Mouse (Mus musculus) ZHBTc4 (cell line): ENCODE measurements around the gene Tcl1b2.
"Not testable (repeated sequence)": the region's sequence is repeated elsewhere in the genome, so short reads cannot be mapped to it uniquely, and the experiment has no call there.

Source experiments
- DNase-seq: peaks from one replicate; pipeline ENCODE4 v3.0.0-alpha.2; 2011; ENCODE audit warnings: low read depth, low spot score

The Tcl1b2 gene

DNA sequence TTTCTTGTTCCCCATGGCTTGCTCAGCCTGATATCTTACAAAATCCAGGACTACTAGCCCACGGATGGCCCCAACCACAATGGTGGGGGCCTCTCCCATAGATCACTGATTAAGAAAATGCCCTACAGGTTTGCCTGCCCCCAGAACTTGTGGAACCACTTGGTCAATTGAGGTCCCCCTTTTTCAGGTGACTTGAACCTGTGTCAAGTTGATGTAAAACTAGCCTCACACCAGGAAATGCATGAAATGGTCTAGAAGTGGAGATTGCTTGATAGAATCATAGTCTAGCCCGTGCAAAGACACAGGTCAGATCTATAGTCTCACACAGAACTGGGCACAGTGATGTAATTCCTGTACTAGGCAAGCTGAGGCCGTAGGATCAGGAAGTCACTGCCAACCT is at the start of gene Tcl1b2:
TSS of gene Tcl1b2 (plus strand) at position 301 of the 400 bp plus-strand sequence.
- DNase-seq: no peak

DNA sequence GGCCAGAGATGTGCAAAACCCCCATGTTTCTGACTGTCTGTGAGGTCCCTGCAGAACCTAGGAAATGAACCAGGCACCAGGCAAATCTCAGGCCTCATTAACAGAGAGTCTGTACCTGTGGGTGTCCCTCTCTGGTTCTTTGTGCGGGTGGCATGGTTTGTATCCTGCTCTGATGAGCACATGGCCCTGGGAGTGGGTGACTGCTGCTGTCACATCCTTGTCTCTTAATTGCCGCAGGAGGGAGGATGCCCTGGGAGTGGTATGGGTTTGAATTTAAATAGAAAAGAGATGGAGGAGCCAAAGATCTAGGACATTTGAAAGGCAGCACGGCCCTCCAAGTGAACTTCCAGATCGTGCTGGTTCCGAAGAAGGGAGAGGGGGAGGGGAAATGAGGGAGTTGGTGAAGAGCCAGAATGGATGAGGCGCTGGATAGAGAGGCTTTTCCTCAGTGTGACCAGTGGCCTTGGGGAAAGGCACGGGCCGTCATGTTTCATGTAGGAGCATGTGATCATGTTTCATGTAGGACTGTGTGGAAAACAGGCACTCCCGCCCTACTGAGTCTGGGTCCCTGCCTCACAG is 46.3 kb upstream of the Tcl1b2 start:
- peak; percentile 90 for DNase-seq

DNA sequence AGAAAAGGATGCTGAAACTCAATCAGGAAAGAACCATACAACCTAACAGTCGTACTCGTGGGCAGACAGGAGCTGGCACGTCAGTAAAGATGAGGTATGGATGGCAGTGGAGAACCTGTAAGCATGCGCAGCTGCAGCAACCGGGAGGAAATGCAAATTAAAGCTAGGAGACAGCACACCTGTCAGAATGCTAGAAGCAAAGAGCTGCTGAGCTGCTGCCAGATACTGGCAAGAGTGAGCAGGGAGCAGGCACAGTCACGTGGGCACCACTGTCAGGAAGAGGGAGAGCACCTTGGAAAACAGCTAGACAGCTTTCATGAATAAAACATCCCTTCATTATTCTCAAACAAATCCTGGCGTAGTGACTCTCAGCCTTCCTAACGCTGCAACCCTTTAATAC is 42.9 kb upstream of the Tcl1b2 start:
- no peak for DNase-seq

DNA sequence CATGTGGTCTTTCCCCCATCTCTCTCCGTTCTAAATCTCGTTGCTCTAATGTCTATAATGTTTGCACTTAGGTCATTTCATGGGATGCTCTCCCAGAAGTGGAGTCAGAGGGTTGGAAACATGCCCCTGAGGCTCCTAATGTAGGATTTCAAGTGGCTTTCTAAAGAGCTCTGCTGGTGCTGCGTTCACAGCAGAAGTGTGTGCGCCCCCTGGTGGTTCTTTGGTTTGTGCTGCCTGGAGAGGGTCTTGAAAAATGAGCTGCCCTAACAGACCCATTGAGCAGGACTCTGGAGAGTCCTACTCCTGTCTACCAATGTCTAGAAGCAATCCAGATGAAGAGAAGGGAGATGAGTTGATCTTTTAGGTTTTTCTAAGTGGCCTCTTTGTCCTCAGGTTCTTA is 41.8 kb upstream of the Tcl1b2 start:
- DNase-seq: peak; percentile 92

DNA sequence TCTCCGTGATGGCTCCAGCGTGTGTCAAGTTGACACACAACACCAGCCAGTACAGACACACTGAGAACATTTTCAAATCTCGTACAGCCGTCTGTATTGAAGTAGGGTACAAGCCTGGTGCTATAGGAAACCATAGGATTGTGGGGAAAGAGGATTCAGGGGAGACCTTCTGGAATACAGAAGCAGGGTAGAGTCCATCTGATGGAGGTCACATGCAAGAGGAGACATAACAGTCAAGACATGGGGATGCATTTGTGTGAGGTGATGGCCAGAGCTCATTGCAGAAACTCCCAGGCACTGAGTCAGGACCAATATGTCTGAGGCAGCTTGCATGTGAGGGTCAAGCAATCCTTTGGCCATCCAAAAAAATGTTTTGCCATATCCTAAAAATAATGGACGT is 40.5 kb upstream of the Tcl1b2 start:
- DNase-seq: no peak

DNA sequence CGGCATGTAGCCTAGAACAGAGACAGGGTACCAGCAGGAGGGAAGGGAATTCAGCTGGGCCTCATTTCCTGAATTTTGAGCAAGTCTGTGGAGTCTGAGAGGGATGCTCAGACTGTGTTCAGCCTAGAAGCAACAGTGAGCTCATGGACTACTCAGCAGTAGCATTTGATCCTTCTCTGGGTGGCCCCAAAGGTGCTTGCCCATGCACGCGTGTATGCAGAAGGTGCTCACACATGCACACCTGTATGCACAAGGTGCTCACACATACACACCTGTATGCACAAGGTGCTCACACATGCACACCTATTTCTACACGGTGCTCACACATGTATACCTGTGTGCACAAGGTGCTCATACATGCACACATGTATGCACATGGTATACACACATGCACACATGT is 37.0 kb upstream of the Tcl1b2 start:
- DNase-seq: no peak

DNA sequence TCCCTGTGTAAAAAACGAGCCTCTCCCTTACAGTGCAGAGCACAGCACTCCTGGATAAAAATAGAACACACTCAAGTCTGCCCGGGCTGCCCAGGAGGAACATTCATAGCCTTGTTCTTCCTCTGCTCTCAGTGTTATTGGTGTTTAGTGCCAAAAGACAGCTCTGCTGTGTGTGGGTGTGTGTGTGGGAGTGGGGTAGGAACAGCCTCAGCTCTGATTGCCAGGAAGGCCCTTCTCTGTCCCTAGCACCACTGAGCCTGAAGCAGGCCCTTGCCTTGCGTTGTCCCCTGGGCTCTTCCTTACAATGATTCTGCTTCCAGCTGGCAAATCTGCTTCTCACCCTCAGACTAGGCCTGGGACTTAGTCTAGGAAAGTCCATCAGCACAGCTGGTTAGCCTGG is 36.4 kb upstream of the Tcl1b2 start:
- no peak for DNase-seq

DNA sequence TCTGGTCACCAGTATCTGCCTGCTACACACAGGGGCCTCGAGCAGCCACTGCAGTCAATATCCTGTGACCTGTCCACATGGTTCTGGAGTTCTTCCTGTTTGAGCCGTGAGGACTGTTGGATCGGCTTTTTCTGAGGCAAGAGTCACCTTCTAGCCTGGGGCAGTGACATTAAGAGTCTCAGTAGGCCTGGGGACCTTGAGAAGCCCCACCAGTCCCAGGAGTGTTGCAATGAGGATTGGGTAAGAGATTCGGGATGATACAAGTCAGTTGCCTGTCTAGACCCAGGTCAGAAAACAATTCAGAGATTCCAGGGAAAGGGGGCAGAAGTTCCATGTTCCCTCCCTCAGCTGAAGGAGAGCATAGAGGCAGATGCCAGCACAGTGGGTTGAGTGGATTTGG is 36.0 kb upstream of the Tcl1b2 start:
- no peak for DNase-seq

DNA sequence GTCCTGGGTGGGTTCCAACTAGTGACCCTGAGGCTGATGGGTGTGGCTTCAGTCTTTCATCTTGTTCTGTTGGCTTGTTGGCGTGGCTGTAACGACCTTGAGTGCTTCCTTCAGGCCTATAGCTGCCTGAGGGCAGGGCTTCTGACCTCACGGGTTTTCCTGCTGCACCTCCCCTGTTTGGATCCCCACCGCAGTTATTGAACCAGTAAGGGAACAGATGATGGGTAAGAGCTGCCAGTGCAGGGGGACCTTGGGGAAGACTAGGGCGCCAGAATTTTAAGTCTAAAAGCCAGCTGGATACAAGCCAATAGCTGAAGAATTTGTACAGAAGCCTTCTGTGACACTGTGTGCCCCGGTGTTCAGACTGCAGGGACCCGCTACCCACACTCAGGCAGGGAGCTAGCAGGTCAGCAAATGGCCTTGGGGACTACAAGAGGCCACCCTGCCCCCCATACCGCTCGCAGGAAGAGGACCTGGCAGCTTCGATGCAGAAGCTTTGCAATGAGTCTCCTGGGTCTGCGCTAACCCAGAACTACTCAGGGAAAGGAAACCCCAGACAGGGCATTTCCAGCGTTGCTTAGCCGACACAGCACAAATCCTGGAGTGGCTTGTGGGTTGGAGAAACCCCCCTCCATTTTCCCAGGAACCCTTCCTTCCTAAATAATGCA is 33.4 kb upstream of the Tcl1b2 start:
- peak; percentile 79 for DNase-seq

DNA sequence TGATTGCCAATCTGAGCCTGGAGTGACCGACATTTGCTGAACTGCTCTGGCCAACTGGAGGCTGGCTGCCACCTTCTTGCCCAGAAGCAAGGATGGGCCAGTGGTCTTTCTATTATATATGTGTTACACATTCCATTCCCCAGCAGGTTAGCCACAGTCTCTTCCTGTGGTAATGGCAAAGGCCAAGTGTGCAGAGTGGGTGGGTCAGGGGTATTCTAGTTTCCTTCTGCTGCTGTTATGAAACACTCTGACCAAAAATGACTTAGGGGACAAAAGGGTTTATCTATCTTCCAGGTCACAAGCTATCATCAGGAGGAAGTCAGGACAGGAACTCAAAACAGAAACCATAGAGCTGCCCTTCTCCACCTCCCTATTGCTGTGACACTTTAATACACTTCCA is 29.2 kb upstream of the Tcl1b2 start:
- no peak for DNase-seq

DNA sequence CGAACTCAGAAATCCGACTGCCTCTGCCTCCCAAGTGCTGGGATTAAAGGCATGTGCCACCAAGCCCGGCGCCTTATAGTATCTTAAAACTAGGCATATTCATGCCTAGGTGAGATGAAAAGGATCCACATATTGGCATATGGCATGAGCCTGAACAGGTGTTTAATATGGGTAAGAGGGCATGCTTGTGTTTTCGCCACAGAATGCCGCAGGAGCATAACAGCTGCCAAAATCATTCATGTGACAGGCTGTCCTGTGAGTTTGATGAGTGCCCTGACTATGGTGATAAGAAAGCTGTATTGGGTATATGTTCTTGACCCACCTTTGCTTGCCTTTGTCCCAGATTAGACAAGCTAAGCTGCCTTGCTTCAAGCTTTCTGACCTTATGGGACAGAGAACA is 20.5 kb upstream of the Tcl1b2 start:
- DNase-seq: no peak

DNA sequence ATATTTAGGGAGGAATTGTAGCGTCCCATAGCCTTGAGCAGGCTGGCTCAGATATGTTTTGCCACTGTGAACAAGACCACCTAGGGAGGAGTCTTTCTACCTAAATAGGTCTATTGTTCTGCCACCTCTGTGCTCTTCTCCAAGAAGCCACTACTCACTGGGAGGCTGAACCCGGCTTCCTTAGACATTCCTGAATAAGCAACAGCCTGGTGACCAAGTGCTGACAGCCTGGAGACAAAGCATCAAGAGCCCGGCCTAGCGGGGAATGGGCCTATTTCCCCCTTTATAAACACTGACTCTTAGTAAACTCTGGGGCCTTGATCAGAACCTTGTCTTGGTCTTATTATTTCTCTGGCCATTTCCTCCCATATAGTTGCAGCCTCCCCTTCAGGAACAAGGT is 19.3 kb upstream of the Tcl1b2 start:
- DNase-seq: peak; percentile 83

DNA sequence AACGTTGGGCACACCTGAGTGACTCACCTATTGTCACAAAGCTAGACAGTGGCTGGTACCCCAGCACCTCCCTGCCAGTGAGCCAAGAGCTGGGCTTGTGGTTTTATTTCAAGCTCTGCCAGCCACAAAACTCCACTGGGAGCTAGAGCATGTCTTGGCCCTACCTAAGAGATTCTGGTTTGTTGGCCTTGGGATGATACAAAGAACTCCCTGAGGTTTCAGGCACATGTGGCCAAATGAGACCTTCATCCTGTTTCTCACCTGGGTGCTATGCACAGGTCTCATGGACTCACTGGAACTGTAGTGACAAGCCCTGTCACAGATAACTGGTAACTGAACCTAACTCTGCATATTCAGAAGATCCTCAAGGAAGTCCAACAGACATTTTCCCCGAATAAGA is 18.2 kb upstream of the Tcl1b2 start:
- DNase-seq: no peak

DNA sequence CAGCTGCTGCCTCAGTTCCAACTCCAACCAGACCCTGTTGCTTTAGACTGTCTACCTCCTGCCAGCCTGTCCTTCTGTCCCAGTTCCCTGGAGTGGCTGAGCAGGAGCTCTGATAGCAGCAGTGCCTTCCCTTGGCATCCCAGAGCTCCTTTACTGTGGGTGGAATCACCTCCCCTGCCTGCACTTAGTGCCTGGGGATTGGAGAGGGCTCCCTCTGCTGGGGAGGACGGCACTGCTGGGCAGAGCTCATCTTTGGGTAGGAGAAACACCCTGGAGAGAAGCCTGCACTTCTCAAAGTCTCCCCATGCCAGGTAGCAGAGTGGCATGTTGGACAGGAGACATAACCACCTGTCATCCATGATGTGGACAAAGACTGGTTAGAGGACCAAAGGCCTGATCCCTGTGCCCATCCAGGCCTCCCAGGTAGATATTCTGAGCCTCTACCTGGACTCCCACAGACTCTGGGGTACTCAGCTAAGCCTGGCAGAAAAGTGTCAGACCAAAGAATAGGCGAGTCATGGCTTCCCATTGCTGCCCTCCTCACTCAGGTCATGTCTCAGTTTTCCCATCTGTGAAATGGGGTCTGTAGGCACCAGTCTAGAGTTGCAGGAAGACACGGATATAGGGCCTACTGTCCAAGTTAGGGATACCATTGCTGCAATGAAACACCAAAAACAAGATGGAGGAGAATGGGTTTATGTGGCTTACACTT is 16.2 kb upstream of the Tcl1b2 start:
- DNase-seq: not testable (repeated sequence)

DNA sequence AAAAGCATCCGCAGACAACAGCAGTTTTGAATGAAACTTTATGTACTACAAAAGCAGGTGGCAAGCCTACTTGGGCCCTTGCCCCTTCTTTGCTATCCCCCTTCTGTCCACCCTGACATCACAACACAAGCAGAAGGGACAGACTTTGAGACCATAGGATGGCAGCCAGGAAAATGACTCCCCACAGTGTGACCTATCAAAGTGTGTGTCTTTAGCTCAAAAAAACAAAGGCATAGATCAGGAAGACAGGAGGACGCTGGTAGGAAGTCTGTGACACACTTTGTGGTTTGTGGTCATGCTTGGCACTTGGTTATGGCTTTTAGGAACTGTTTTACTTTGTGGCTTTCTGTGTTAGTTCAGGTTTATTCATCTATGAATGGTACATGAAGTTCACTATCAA is 11.6 kb upstream of the Tcl1b2 start:
- not testable (repeated sequence) for DNase-seq

DNA sequence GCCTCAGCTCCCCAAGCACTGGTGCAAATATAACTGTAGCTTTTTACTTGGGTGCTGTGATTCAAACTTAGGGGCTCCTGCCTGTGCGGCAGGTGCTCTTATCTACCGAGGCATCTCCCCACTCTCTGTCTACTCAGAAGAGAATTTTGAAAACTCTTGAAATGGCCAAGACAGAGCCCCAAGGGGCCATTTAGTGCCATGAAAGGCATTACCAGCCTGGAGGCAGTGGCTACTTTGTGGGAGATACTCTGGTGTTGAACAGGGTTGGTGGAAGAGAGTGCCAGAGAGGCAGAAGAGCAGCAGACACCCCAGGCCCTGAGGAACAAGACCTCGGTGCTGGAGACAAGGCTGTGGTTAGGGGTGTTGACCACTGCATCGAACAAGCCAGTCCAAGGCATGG is 11.0 kb upstream of the Tcl1b2 start:
- not testable (repeated sequence) for DNase-seq

DNA sequence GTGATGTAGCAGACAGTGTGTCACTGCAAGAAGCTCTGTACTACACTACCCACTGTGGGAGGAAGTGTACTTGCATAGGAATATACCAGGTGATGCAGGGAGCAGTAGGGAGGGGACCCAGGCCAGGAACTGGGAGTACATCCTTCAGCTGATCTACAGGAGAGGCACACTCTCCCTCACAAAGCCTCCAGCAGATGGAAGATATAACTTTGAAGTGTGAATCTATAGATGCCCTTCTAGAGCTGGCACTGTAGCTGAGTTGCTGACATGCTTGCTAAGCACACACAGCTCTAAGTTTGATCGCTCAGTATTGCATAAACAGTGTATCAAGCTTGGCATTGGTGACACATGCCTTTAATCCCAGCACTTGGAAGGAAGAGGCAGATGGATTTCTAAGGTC is 8.1 kb upstream of the Tcl1b2 start:
- not testable (repeated sequence) for DNase-seq

DNA sequence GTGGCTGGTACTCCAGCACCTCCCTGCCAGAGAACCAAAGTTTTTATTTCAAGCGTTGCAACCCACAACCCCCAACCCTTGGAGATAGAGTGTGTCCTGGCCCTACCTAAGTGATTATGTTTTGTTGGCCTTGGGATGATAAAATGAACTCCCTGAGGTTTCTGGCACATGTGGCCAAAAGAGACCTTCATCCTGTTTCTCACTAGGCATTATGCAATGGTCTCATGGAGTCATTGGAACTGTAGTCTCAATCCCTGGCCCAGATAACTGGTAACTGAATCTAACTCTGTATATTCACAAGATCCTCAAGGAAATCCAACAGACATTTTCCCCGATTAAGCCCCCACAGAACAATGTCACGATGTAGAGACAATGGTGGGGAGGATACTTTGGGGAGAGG is 2.7 kb upstream of the Tcl1b2 start:
- DNase-seq: no peak

DNA sequence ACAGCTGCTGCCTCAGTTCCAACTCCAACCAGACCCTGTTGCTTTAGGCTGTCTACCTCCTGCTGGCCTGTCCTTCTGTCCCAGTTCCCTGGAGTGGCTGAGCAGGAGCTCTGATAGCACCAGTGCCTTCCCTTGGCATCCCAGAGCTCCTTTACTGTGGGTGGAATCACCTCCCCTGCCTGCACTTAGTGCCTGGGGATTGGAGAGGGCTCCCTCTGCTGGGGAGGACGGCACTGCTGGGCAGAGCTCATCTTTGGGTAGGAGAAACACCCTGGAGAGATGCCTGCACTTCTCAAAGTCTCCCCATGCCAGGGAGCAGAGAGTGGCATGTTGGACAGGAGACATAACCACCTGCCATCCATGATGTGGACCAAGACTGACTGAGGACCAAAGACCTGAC is 886 bp upstream of the Tcl1b2 start:
- DNase-seq: not testable (repeated sequence)

DNA sequence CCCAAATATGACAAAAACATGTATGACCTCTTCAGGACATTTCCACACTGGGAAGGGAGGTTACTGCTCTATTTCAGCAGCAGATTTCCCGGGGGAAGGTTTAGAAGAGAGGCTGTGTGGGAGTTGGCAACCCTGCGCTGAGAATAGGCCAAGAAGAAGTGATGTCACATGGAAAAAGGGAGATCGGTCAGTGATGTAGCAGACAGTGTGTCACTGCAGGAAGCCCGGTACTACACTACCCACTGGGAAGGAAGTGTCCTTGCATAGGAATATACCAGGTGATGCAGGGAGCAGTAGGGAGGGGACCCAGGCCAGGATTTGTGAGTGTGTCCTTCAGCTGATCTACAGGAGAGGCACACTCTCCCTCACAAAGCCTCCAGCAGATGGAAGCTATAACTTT is 9.5 kb downstream of the Tcl1b2 start:
- not testable (repeated sequence) for DNase-seq

DNA sequence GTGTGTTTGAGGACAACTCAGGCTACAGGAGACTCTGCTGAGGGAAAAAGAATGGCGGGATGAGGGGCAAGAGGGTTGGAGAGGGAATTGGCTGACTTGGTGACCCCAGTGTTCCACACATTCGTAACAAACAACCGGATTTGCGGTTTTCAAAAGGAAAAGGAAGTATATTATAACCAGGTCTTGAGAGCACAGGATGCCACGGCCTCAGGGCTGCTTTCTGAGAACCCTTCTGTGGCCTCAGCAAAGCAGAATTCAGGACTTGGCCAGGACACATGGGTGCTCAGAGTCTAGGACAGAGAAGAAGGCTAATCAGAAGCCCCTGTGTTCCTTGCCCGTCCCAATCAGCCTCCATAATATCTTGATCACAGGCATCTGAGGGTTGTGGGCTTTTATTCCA is 13.0 kb downstream of the Tcl1b2 start:
- no peak for DNase-seq

DNA sequence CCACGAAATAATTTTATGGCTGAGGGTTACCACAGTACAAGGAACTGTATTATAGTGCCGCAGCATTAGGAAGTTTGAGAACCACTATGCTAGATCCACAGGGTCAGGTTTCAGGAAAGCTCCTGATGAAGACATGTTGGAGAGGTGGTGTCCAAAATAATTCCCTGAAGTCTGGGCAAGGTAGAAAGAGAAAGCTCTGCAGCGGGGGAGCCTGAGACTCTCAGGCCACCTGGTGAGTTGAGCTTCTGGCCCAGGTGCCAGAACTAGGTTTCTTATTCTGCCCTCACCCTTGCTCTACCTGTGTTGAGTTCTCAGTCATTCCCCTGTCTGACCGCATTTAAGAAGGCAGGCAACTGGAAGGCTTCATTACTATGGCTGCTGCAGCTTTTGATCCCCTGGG is 13.6 kb downstream of the Tcl1b2 start, which contains the start of gene Tcl1b1:
TSS of gene Tcl1b1 (plus strand) at position 301 of the 400 bp plus-strand sequence.
- DNase-seq: no peak

DNA sequence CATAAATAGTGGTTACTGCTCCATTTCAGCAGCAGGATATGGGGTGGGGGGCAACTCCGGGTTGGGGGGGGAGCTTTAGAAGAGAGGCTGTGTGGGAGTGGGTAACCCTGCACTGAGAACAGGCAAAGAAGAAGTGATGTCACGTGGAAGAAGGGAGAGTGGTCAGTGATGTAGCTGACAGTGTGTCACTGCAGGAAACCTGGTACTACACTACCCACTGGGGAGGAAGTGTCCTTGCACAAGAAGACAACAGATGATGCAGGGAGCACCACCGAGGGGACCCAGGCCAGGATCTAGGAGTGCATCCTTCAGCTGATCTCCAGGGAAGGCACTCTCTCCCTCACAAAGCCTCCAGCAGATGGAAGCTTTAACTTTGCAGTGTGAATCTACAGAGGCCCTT is 20.9 kb downstream of the Tcl1b2 start:
- no peak for DNase-seq
